Mouse (Mus musculus): ENCODE data around the gene Nell2. TPM values are rescaled to one million over a fixed set of nuclear protein-coding genes. Genes with fewer than 3 reads are reported as not detected.
A peak's percentile ranks its signal among the peaks of the same experiment; 100 is the strongest.

The Nell2 gene
- polyA plus RNA-seq, 1 experiment from 2014 or later: 13.5 TPM

DNA sequence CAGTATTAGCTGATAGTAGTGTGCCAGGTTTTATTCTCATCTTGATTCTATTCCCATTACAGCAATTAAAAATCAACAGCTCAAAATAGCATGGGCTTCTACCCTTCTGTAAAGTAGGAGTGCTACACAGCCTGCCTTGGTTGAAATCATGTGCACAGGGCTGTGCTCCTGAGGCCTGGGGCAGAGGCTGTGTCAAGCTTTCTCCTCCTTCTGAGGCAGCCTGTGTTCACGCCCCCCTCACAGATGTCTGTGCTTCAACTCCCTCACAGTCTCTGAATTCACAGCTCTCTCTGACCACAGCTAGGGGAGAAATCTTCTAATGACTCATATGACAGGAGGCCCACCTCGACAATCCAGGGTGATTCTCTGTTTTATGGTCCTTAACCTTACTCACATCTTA, 197.4 kb downstream of the Nell2 start:
- no peaks in the 10 kb centered on the region for H3K36me3 ChIP-seq
- no peaks in the 10 kb centered on the region for H3K9me3 ChIP-seq
- no peak overlapping the region for H3K4me2 ChIP-seq
- WGBS: 82% methylated on average over 2 of the region's 2 CpGs
- no peaks in the 10 kb centered on the region for H3K27me3 ChIP-seq
- no peak for ATAC-seq (ENCODE audit: insufficient number of reproducible peaks, insufficient read depth, low FRiP score, low TSS enrichment, low read depth)
- no peak overlapping the region for H3K9ac ChIP-seq
- H3K4me1 ChIP-seq: no peaks in the 10 kb centered on the region
- no peak overlapping the region for H3K27ac ChIP-seq
- H3K4me3 ChIP-seq: no peak overlapping the region

- H3K4me1 ChIP-seq: no peaks in the 10 kb centered on the region
- no peak for ATAC-seq (ENCODE audit: insufficient number of reproducible peaks, insufficient read depth, low FRiP score, low TSS enrichment, low read depth)
- no peak overlapping the region for H3K4me2 ChIP-seq
- no peak overlapping the region for H3K27ac ChIP-seq
- 91% methylated on average over 2 of the region's 2 CpGs for WGBS
- no peak overlapping the region for H3K4me3 ChIP-seq
- no peak overlapping the region for H3K9ac ChIP-seq
- H3K9me3 ChIP-seq: no peaks in the 10 kb centered on the region
- H3K36me3 ChIP-seq: no peaks in the 10 kb centered on the region
- no peaks in the 10 kb centered on the region for H3K27me3 ChIP-seq
These were observed 205.6 kb downstream of the Nell2 start for GRCm38 (mm10) chr15:95322744-95323143.

- no peak overlapping the region for H3K9ac ChIP-seq
- H3K27ac ChIP-seq: no peak overlapping the region
- H3K4me3 ChIP-seq: no peak overlapping the region
- H3K4me1 ChIP-seq: no peaks in the 10 kb centered on the region
- no peaks in the 10 kb centered on the region for H3K27me3 ChIP-seq
- no peak for ATAC-seq (ENCODE audit: insufficient number of reproducible peaks, insufficient read depth, low FRiP score, low TSS enrichment, low read depth)
- WGBS: 75% methylated on average over 4 of the region's 4 CpGs
- no peaks in the 10 kb centered on the region for H3K9me3 ChIP-seq
- no peaks in the 10 kb centered on the region for H3K36me3 ChIP-seq
- no peak overlapping the region for H3K4me2 ChIP-seq
These were observed 211.7 kb downstream of the Nell2 start for GRCm38 (mm10) chr15:95316626-95317025.

GRCm38 (mm10) chr15:95314808-95315145, 213.6 kb downstream of the Nell2 start:
- no peaks in the 10 kb centered on the region for H3K4me1 ChIP-seq
- 87% methylated on average over 5 of the region's 5 CpGs for WGBS
- no peaks in the 10 kb centered on the region for H3K9me3 ChIP-seq
- no peak overlapping the region for H3K27ac ChIP-seq
- H3K36me3 ChIP-seq: no peaks in the 10 kb centered on the region
- no peak for ATAC-seq (ENCODE audit: insufficient number of reproducible peaks, insufficient read depth, low FRiP score, low TSS enrichment, low read depth)
- H3K27me3 ChIP-seq: no peaks in the 10 kb centered on the region
- no peak overlapping the region for H3K9ac ChIP-seq
- H3K4me2 ChIP-seq: no peak overlapping the region
- no peak overlapping the region for H3K4me3 ChIP-seq

DNA sequence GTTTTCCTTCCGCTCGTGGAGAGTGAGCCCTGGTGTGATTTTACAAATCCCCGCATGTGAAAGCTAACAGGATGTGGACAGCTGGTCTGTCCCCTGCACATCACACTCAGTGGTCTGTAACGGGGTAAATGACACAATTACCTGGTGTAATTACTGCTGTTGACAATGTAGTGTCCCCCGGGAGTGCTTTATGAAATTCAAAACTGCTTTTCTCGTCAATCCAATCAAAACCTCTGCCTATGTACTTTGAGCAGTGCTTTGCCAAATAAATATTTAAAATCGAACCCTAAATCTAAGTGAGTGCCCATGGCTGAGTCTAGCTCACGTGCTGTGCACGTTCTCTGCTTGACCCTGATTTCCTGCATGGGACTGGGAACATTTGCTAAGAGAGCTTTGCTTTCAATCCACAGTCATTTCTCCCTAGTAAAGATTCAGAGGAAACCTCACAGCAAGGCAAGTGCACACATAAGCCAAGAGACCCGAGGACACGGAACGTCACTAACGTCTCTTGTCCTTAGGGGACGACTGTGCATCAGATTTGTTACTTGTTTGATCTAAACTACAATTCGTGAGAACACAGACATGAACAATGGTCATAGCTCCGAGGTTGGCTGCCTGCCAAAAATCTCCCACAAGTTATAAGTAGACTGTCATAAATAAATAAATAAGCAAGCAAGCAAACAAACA, 214.1 kb downstream of the Nell2 start:
- WGBS: 56% methylated on average over 16 of the region's 16 CpGs
- Histone ChIP-seq H3K36me3 (no peaks in the 10 kb centered on the region), H3K4me3 (no peak overlapping the region), H3K9me3 (no peaks in the 10 kb centered on the region), H3K27me3 (no peaks in the 10 kb centered on the region), H3K4me2 (no peak overlapping the region), H3K4me1 (no peaks in the 10 kb centered on the region), H3K9ac (no peak overlapping the region), H3K27ac (no peak overlapping the region)
- no peak for ATAC-seq (ENCODE audit: insufficient number of reproducible peaks, insufficient read depth, low FRiP score, low TSS enrichment, low read depth)

- H3K4me2 ChIP-seq: no peak overlapping the region
- no peaks in the 10 kb centered on the region for H3K36me3 ChIP-seq
- no peaks in the 10 kb centered on the region for H3K27me3 ChIP-seq
- no peaks in the 10 kb centered on the region for H3K4me1 ChIP-seq
- H3K27ac ChIP-seq: no peak overlapping the region
- H3K9me3 ChIP-seq: no peaks in the 10 kb centered on the region
- ATAC-seq (ENCODE audit: insufficient number of reproducible peaks, insufficient read depth, low FRiP score, low TSS enrichment, low read depth): no peak
- H3K9ac ChIP-seq: no peak overlapping the region
- H3K4me3 ChIP-seq: no peak overlapping the region
- 65% methylated on average over 5 of the region's 5 CpGs for WGBS
These were observed 215.1 kb downstream of the Nell2 start for GRCm38 (mm10) chr15:95313286-95313685.

- no peak for ATAC-seq (ENCODE audit: insufficient number of reproducible peaks, insufficient read depth, low FRiP score, low TSS enrichment, low read depth)
- no peaks in the 10 kb centered on the region for H3K9me3 ChIP-seq
- H3K4me1 ChIP-seq: no peaks in the 10 kb centered on the region
- no peak overlapping the region for H3K4me3 ChIP-seq
- no peaks in the 10 kb centered on the region for H3K27me3 ChIP-seq
- no peak overlapping the region for H3K4me2 ChIP-seq
- H3K36me3 ChIP-seq: no peaks in the 10 kb centered on the region
- WGBS: 79% methylated on average over 8 of the region's 8 CpGs
- no peak overlapping the region for H3K9ac ChIP-seq
- H3K27ac ChIP-seq: no peak overlapping the region
These were observed 224.3 kb downstream of the Nell2 start for GRCm38 (mm10) chr15:95304102-95304501.

- no peaks in the 10 kb centered on the region for H3K36me3 ChIP-seq
- H3K4me1 ChIP-seq: no peaks in the 10 kb centered on the region
- H3K4me3 ChIP-seq: no peak overlapping the region
- WGBS: 89% methylated on average over 10 of the region's 10 CpGs
- no peak overlapping the region for H3K9ac ChIP-seq
- ATAC-seq (ENCODE audit: insufficient number of reproducible peaks, insufficient read depth, low FRiP score, low TSS enrichment, low read depth): no peak
- no peak overlapping the region for H3K27ac ChIP-seq
- no peaks in the 10 kb centered on the region for H3K27me3 ChIP-seq
- no peaks in the 10 kb centered on the region for H3K9me3 ChIP-seq
- no peak overlapping the region for H3K4me2 ChIP-seq
These were observed 231.8 kb downstream of the Nell2 start for GRCm38 (mm10) chr15:95296561-95296960.

GRCm38 (mm10) chr15:95289047-95289446, 239.3 kb downstream of the Nell2 start:
- Histone ChIP-seq H3K36me3 (no peaks in the 10 kb centered on the region), H3K27ac (no peak overlapping the region), H3K4me3 (no peak overlapping the region), H3K4me1 (peaks cover 4% of the 10 kb centered on the region; the same call in 1 of the 2 replicates), H3K9ac (no peak overlapping the region), H3K4me2 (no peak overlapping the region), H3K9me3 (no peaks in the 10 kb centered on the region), H3K27me3 (no peaks in the 10 kb centered on the region)
- WGBS: 54% methylated on average over 10 of the region's 10 CpGs
- ATAC-seq (ENCODE audit: insufficient number of reproducible peaks, insufficient read depth, low FRiP score, low TSS enrichment, low read depth): no peak

- Histone ChIP-seq H3K27ac (no peak overlapping the region), H3K9me3 (no peaks in the 10 kb centered on the region), H3K4me3 (no peak overlapping the region), H3K4me2 (peak overlapping the region; percentile 11; the same call in 1 of the 2 replicates), H3K9ac (no peak overlapping the region), H3K36me3 (no peaks in the 10 kb centered on the region), H3K4me1 (peaks cover 4% of the 10 kb centered on the region; the same call in 1 of the 2 replicates), H3K27me3 (no peaks in the 10 kb centered on the region)
- 12% methylated on average over 6 of the region's 6 CpGs for WGBS
- no peak for ATAC-seq (ENCODE audit: insufficient number of reproducible peaks, insufficient read depth, low FRiP score, low TSS enrichment, low read depth)
These were observed 243.2 kb downstream of the Nell2 start for GRCm38 (mm10) chr15:95285199-95285598.

DNA sequence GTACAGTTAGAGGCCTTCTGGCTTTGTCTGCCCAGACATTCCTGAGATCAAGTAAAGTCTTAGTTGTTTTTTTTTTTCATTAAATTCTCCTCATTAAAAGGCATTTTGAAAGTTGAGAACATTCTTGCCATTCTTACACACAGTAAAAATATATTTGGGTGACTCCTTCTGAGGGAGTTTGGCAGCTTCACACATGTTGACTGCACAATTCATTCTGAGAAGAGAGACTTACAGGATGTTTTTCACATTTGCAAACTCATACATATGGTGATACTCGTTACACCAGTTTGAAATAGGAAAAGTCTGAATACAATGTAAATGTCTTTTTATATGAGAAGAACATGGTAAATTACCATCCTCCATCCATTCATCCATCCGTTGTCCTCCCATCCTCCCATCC, 247.4 kb downstream of the Nell2 start:
- H3K27me3 ChIP-seq: no peaks in the 10 kb centered on the region
- no peaks in the 10 kb centered on the region for H3K9me3 ChIP-seq
- H3K36me3 ChIP-seq: no peaks in the 10 kb centered on the region
- no peak overlapping the region for H3K4me3 ChIP-seq
- H3K4me2 ChIP-seq: no peak overlapping the region
- peaks cover 4% of the 10 kb centered on the region; the same call in 1 of the 2 replicates for H3K4me1 ChIP-seq
- 80% methylated on average over 2 of the region's 2 CpGs for WGBS
- no peak for ATAC-seq (ENCODE audit: insufficient number of reproducible peaks, insufficient read depth, low FRiP score, low TSS enrichment, low read depth)
- H3K27ac ChIP-seq: no peak overlapping the region
- no peak overlapping the region for H3K9ac ChIP-seq

DNA sequence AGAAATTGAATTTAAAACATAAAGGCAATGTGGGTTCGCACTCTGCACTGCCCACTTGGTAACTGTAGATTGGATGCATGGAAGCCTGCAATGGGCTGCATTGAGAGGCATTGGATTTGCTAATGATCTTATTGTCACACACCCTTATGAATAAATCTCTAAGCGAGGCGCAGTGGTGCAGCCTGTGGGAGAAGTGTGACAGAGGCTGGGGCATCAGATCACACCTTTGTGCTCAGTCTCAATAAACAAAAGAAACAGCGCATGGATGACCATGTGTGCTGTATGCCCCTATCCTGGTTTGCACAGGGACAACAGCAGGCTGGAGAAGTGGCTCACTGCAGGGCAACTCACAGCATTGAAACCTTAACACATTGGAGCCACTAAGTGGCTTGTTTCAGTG, 250.4 kb downstream of the Nell2 start:
- Histone ChIP-seq H3K4me1 (no peaks in the 10 kb centered on the region), H3K4me2 (no peak overlapping the region), H3K36me3 (no peaks in the 10 kb centered on the region), H3K4me3 (no peak overlapping the region), H3K9me3 (no peaks in the 10 kb centered on the region), H3K27me3 (no peaks in the 10 kb centered on the region), H3K27ac (no peak overlapping the region), H3K9ac (no peak overlapping the region)
- ATAC-seq (ENCODE audit: insufficient number of reproducible peaks, insufficient read depth, low FRiP score, low TSS enrichment, low read depth): no peak
- 93% methylated on average over 4 of the region's 4 CpGs for WGBS

Data from embryonic facial prominence, embryonic 13.5 days (tissue).